Mouse (Mus musculus): Measurements from ENCODE around the gene Lrrc36. TPM values are rescaled to one million over a fixed set of nuclear protein-coding genes. Genes with fewer than 3 reads are reported as not detected.

Gene Lrrc36
- polyA plus RNA-seq, 1 experiment from 2014 or later, result 3.0 TPM

DNA sequence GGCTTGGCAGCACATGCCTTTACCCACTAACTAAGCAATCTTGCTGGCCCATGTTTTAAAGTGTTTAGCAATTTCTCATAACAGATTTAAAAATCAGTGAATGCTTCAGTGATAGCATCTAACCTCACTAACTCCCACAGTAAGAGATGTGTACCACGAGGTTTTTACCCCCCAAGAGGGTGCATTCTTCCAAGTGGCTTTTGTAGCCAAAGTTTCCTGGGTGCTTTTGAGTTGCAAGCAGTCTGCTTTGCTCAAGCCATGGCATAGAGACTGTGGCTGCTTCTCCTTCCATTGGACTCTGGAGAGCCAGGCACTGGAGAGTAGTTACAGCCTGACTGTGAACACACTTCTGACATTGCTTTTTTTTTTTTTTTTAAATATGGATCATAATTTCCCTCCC is 75.9 kb downstream of the Lrrc36 start:
- DNase-seq (ENCODE audit: low spot score), result no peak
- WGBS, result 53% methylated on average over 1 of the region's 1 CpGs
- H3K36me3 ChIP-seq (ENCODE audit: control insufficient read depth, insufficient read depth, low read length), result no peaks in the 10 kb centered on the region
- H3K27me3 ChIP-seq (ENCODE audit: control insufficient read depth, insufficient read depth, low read length), result no peaks in the 10 kb centered on the region
- no peak overlapping the region for H3K4me2 ChIP-seq (replicated peaks; ENCODE audit: low read depth, low read length)
- no peak for ATAC-seq (ENCODE audit: low FRiP score)
- no peaks in the 10 kb centered on the region for H3K4me1 ChIP-seq (replicated peaks; ENCODE audit: control insufficient read depth, insufficient read depth, low read length)
- H3K9ac ChIP-seq (ENCODE audit: low read depth, low read length), result no peak overlapping the region
- no peaks in the 10 kb centered on the region for H3K9me3 ChIP-seq (ENCODE audit: control insufficient read depth, low read length)
- no peak overlapping the region for H3K4me3 ChIP-seq (ENCODE audit: low read depth, low read length)
- H3K27ac ChIP-seq (ENCODE audit: low read depth, low read length), result no peak overlapping the region

DNA sequence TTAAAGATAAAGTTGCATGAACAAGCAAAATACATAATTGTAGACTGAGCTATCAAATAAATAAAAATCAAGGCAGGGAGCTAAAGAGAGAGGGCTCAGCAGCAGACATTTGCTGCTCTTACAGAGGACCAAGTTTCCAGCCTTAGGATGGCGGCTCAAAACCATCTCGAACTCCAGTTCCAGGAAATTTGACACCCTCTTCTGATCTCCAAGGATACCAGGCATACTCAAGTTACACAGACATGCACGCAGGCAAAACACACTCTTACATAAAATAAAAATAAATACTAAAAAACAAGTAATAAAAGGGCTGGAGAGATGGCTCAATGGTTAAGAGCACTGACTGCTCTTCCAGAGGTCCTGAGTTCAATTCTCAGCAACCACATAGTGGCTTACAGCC is 80.1 kb downstream of the Lrrc36 start:
- Histone ChIP-seq H3K27ac (ENCODE audit: low read depth, low read length) (no peak overlapping the region), H3K9me3 (ENCODE audit: control insufficient read depth, low read length) (no peaks in the 10 kb centered on the region), H3K4me1 (replicated peaks; ENCODE audit: control insufficient read depth, insufficient read depth, low read length) (peaks cover 4% of the 10 kb centered on the region; the same call in 1 of the 2 replicates), H3K27me3 (ENCODE audit: control insufficient read depth, insufficient read depth, low read length) (no peaks in the 10 kb centered on the region), H3K36me3 (ENCODE audit: control insufficient read depth, insufficient read depth, low read length) (no peaks in the 10 kb centered on the region), H3K9ac (ENCODE audit: low read depth, low read length) (no peak overlapping the region), H3K4me2 (replicated peaks; ENCODE audit: low read depth, low read length) (no peak overlapping the region), H3K4me3 (ENCODE audit: low read depth, low read length) (no peak overlapping the region)
- ATAC-seq (ENCODE audit: low FRiP score), result no peak
- no peak for DNase-seq (ENCODE audit: low spot score)
- 53% methylated on average over 3 of the region's 3 CpGs for WGBS

DNA sequence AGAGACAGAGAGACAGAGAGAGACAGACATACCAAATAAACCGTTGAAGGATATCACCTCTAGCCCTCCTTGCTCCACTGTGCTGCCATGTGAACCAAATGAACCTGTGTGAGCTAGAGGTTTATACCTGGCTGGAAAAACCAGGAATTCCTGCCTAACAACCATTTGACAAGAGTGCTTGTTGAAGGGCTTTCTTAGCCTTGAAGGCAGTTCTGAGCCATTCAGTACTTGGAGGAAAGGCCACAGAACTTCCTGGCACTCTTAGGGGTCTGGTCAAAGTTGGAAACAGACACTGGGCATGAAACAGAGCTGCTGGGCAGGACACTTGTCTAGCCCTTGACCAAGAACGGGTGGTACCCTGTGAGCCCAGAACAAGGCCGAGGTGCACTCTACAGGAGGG is 81.2 kb downstream of the Lrrc36 start:
- H3K9ac ChIP-seq (ENCODE audit: low read depth, low read length), result no peak overlapping the region
- no peaks in the 10 kb centered on the region for H3K9me3 ChIP-seq (ENCODE audit: control insufficient read depth, low read length)
- ATAC-seq (ENCODE audit: low FRiP score), result no peak
- no peak overlapping the region for H3K4me2 ChIP-seq (replicated peaks; ENCODE audit: low read depth, low read length)
- H3K27me3 ChIP-seq (ENCODE audit: control insufficient read depth, insufficient read depth, low read length), result no peaks in the 10 kb centered on the region
- H3K4me1 ChIP-seq (replicated peaks; ENCODE audit: control insufficient read depth, insufficient read depth, low read length), result peaks cover 4% of the 10 kb centered on the region; the same call in 1 of the 2 replicates
- DNase-seq (ENCODE audit: low spot score), result no peak
- H3K36me3 ChIP-seq (ENCODE audit: control insufficient read depth, insufficient read depth, low read length), result no peaks in the 10 kb centered on the region
- no peak overlapping the region for H3K4me3 ChIP-seq (ENCODE audit: low read depth, low read length)
- WGBS, result 86% methylated on average over 3 of the region's 3 CpGs
- H3K27ac ChIP-seq (ENCODE audit: low read depth, low read length), result no peak overlapping the region

DNA sequence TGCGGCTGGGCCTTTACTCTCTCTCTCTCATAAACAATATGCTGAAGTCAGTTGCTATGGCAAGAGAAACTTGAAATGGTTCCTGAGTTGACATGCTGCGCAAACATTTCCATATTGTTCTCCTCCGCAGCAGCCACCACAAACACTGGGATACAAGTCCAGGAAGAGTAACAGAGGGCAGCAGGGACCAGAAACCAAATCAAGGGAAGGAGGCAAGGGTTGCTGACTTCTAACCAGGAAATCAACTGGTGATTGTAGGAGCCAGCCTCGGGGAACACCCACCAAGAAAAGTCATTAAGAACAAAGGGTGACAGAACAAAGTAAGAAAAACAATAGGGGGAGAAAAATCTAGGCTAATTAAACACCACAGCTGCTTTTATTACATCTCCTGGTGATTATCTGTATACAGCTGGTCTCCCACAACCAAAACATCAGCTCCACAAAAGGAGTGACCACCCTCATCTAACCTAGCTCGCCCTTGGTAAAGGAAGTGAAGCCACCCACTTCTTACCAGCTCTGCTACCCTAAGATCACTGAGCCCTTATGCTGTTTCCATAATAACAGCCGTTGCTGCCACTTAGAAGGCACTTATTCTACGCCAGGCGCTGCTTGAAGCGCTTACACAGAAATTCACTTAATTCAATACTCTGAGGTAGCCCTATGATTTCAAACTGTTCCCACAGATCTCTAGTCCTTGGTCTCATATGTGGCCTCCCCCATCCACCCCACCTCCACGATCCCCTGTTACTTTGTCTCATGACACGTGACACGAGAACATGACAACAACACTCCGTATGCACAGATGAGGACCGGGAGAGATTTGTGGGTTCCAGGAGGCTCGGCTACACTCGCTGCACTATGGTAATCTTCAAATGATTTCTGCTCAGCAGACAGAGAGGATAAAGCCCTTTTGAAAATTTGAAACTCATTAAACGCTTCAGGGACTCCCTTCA is 82.3 kb downstream of the Lrrc36 start:
- Histone ChIP-seq H3K27me3 (ENCODE audit: control insufficient read depth, insufficient read depth, low read length) (no peaks in the 10 kb centered on the region), H3K4me3 (ENCODE audit: low read depth, low read length) (peak overlapping the region; percentile 88), H3K9ac (ENCODE audit: low read depth, low read length) (peak overlapping the region; percentile 85), H3K4me1 (replicated peaks; ENCODE audit: control insufficient read depth, insufficient read depth, low read length) (peaks cover 4% of the 10 kb centered on the region; the same call in 1 of the 2 replicates), H3K27ac (ENCODE audit: low read depth, low read length) (no peak overlapping the region), H3K4me2 (replicated peaks; ENCODE audit: low read depth, low read length) (peak overlapping the region; percentile 94), H3K36me3 (ENCODE audit: control insufficient read depth, insufficient read depth, low read length) (no peaks in the 10 kb centered on the region), H3K9me3 (ENCODE audit: control insufficient read depth, low read length) (no peaks in the 10 kb centered on the region)
- ATAC-seq (ENCODE audit: low FRiP score) (no peak), DNase-seq (ENCODE audit: low spot score) (peak; percentile 22)
- 42% methylated on average over 17 of the region's 17 CpGs for WGBS

DNA sequence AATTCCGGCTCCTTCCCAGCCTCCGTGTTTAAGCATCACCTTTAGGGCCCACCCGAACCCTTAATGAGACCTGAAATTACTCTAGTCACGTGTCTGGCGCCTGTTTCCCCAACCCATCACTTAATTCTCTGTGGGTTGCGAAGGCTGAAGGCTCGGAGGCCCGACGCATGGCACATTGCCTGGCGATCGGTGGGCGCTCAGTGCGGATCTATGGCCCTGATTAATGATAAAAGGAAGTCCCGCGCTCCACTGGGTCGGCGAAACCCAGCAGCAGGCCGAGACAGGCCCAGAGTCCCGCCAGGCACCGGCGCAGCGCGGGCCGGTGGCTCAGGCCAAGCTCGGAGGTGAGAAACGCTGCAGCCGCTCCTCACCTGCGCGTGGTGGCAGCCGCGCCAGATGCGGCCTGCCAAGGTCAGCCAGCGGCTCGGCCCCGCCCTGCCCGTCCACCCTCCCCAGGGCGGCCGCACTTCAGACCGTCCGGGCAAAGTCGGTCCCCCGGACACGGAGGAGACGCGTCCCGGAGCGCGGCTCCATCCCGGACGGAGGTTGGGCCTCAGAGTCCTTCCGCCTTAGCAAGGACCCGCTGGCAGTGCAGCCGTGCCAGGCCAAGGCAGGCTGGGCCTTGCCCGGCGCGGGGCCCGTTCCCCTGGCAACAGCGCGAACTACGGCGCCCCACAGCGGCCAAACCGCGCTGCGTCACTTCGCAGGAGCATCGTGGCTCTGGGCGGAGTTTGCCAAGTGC is 83.2 kb downstream of the Lrrc36 start, which contains the start of gene Zdhhc1:
TSS of gene Zdhhc1 (minus strand) at position 464 of the 742 bp plus-strand sequence.
- Histone ChIP-seq H3K4me3 (ENCODE audit: low read depth, low read length) (peak within 1 kb of the TSS; percentile 88), H3K27me3 (ENCODE audit: control insufficient read depth, insufficient read depth, low read length) (no peaks in the 10 kb centered on the region), H3K9ac (ENCODE audit: low read depth, low read length) (peak within 1 kb of the TSS; percentile 85), H3K27ac (ENCODE audit: low read depth, low read length) (peak within 1 kb of the TSS; percentile 43; the same call in 1 of the 2 replicates), H3K4me1 (replicated peaks; ENCODE audit: control insufficient read depth, insufficient read depth, low read length) (peaks cover 4% of the 10 kb centered on the region; the same call in 1 of the 2 replicates), H3K4me2 (replicated peaks; ENCODE audit: low read depth, low read length) (peak within 1 kb of the TSS; percentile 94), H3K9me3 (ENCODE audit: control insufficient read depth, low read length) (no peaks in the 10 kb centered on the region), H3K36me3 (ENCODE audit: control insufficient read depth, insufficient read depth, low read length) (no peaks in the 10 kb centered on the region)
- peak; percentile 94 for DNase-seq (ENCODE audit: low spot score)
- under 1% methylated on average over 58 of the region's 68 CpGs for WGBS
- peak; percentile 93 for ATAC-seq (ENCODE audit: low FRiP score)

DNA sequence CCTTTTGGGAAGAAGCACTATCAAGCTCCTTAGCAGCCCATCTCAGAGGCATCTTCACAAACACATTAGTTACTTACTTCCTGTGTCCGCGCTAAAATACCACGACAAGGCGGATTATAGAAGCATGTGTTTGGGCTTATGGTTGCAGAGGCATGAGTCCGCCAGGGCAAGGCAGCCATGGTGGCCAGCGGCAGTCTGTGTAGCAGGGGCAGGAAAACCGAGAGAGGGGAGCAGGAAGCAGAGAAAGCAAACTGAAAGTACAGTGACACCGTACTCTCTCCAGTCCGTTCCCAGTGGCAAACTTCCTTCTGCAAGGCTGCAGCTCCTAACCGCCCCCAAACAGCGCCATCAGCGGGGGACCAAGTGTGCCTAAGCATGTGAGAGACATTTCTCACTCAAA is 86.4 kb downstream of the Lrrc36 start:
- no peaks in the 10 kb centered on the region for H3K36me3 ChIP-seq (ENCODE audit: control insufficient read depth, insufficient read depth, low read length)

DNA sequence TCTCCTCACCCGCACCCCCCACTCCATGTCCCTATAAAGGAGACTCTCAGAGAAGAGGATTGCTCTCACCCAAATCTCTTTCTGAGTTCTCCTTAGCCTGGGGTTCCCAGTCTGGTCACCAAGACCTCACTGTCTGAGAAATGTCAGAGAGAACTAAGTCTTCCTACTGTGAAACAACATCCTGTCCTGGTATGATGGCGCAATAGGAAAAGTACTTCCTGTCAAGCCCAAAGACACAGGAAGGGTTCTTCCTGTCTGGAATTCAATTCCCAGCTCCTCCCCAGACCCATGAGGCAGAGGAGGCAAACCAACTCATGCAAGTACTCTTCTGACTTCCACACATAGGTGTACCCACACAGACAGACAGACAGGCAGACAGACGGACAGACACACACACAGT is 91.2 kb downstream of the Lrrc36 start:
- 90% methylated on average over 3 of the region's 3 CpGs for WGBS
- Histone ChIP-seq H3K4me1 (replicated peaks; ENCODE audit: control insufficient read depth, insufficient read depth, low read length) (no peaks in the 10 kb centered on the region), H3K4me2 (replicated peaks; ENCODE audit: low read depth, low read length) (no peak overlapping the region), H3K4me3 (ENCODE audit: low read depth, low read length) (no peak overlapping the region), H3K9ac (ENCODE audit: low read depth, low read length) (no peak overlapping the region), H3K27ac (ENCODE audit: low read depth, low read length) (no peak overlapping the region), H3K36me3 (ENCODE audit: control insufficient read depth, insufficient read depth, low read length) (no peaks in the 10 kb centered on the region), H3K27me3 (ENCODE audit: control insufficient read depth, insufficient read depth, low read length) (no peaks in the 10 kb centered on the region), H3K9me3 (ENCODE audit: control insufficient read depth, low read length) (no peaks in the 10 kb centered on the region)
- ATAC-seq (ENCODE audit: low FRiP score) (no peak), DNase-seq (ENCODE audit: low spot score) (no peak)

More for the DNA sequence above, 86.4 kb downstream of the Lrrc36 start:
- Histone ChIP-seq H3K4me3 (ENCODE audit: low read depth, low read length) (no peak overlapping the region), H3K27ac (ENCODE audit: low read depth, low read length) (no peak overlapping the region), H3K9me3 (ENCODE audit: control insufficient read depth, low read length) (no peaks in the 10 kb centered on the region), H3K9ac (ENCODE audit: low read depth, low read length) (no peak overlapping the region), H3K27me3 (ENCODE audit: control insufficient read depth, insufficient read depth, low read length) (no peaks in the 10 kb centered on the region), H3K4me1 (replicated peaks; ENCODE audit: control insufficient read depth, insufficient read depth, low read length) (peaks cover 4% of the 10 kb centered on the region; the same call in 1 of the 2 replicates), H3K4me2 (replicated peaks; ENCODE audit: low read depth, low read length) (no peak overlapping the region)
- DNase-seq (ENCODE audit: low spot score), result no peak
- no peak for ATAC-seq (ENCODE audit: low FRiP score)
- 69% methylated on average over 12 of the region's 12 CpGs for WGBS

DNA sequence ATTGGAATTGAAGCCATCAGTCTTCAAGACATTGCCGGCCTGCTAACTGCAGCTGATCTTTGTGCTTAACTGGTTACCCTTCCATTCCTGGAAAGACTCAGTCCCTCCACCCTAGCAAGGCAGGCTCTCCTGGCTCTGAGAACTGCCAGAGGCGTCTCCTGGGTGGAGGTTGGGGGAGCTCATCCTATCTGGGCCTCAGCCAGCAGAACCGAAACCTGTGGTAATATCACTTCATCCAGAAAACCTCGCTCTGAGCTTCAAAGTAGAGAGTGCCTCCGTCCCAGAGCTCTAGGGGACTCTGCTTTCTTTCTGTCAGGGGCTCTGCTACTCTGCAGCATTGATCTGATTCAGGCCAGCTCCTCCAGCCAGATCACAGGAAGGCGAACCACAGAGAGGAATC is 93.6 kb downstream of the Lrrc36 start:
- H3K27me3 ChIP-seq (ENCODE audit: control insufficient read depth, insufficient read depth, low read length), result no peaks in the 10 kb centered on the region
- no peaks in the 10 kb centered on the region for H3K4me1 ChIP-seq (replicated peaks; ENCODE audit: control insufficient read depth, insufficient read depth, low read length)
- no peaks in the 10 kb centered on the region for H3K9me3 ChIP-seq (ENCODE audit: control insufficient read depth, low read length)
- 86% methylated on average over 6 of the region's 6 CpGs for WGBS
- no peaks in the 10 kb centered on the region for H3K36me3 ChIP-seq (ENCODE audit: control insufficient read depth, insufficient read depth, low read length)
- DNase-seq (ENCODE audit: low spot score), result no peak
- no peak overlapping the region for H3K27ac ChIP-seq (ENCODE audit: low read depth, low read length)
- no peak overlapping the region for H3K9ac ChIP-seq (ENCODE audit: low read depth, low read length)
- no peak overlapping the region for H3K4me2 ChIP-seq (replicated peaks; ENCODE audit: low read depth, low read length)
- no peak overlapping the region for H3K4me3 ChIP-seq (ENCODE audit: low read depth, low read length)
- ATAC-seq (ENCODE audit: low FRiP score), result no peak

Data from hindbrain, embryonic 11.5 days (tissue).